Mouse (Mus musculus): ENCODE data around the gene Pitx3.

DNA sequence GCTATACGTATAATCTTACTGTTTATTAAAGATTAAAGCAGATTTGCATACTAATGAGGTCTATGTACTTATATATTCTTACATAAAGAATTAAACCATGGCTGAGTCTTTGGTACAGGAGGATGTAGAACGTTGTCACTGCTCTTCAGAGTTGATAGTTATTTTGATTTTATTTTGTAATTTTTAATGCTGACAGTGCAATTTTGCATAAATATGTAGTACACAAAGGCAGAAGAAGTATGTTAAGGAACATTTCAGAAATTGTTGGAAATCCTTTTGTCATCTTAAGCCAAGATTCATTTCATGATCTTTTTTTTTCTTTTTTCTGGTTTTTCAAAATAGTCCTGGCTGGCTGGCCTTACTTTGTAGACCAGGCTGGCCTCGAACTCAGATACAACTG lies 21.3 kb upstream of the Pitx3 start:
- TF ChIP-seq GATA1 (IDR thresholded peaks at IDR 0.05; ENCODE audit: low read length), result no peak
- TF ChIP-seq TAL1 (IDR thresholded peaks at IDR 0.05; ENCODE audit: low read length), result no peak
